In genomic region chr8:10740837-10741236, GRCm38 (mm10) we compare ENCODE assay signal across 20 mouse cellular contexts.
A peak's percentile ranks its signal among the peaks of the same experiment; 100 is the strongest.
DNase-seq lines count a peak whose midpoint lies in the region; ATAC-seq lines count a peak whose summit lies in the region.
"Had no signal": no experiment of that assay in that cellular context is flagged by ENCODE, and none has a peak within 500 bp of the region (broad histone marks: within the 10 kb centered on the region; RNA-seq: fewer than 3 reads in every experiment).

No protein-coding gene starts in this region.

- no peak overlapping the region for H3K9ac ChIP-seq in hindbrain, embryonic 14.5 days
- H3K9ac ChIP-seq in heart, embryonic 11.5 days (ENCODE audit: low read depth, low read length) = no peak overlapping the region
- H3K9ac ChIP-seq: embryonic facial prominence, embryonic 13.5 days; heart, embryonic 13.5 days; hindbrain, embryonic 13.5 days had no signal

- no peaks in the 10 kb centered on the region for H3K27me3 ChIP-seq in hindbrain, embryonic 10.5 days (ENCODE audit: insufficient read depth, poor library complexity, severe bottlenecking)
- H3K27me3 ChIP-seq in hindbrain, embryonic 14.5 days (ENCODE audit: control insufficient read depth, insufficient read depth, low read length) = no peaks in the 10 kb centered on the region
- H3K27me3 ChIP-seq in heart, embryonic 11.5 days (ENCODE audit: control insufficient read depth, insufficient read depth, low read length) = no peaks in the 10 kb centered on the region
- H3K27me3 ChIP-seq: embryonic facial prominence, embryonic 13.5 days; hindbrain, embryonic 13.5 days had no signal

- no peaks in the 10 kb centered on the region for H3K9me3 ChIP-seq in hindbrain, embryonic 10.5 days
- no peaks in the 10 kb centered on the region for H3K9me3 ChIP-seq in hindbrain, embryonic 14.5 days (ENCODE audit: control insufficient read depth, low read length)
- H3K9me3 ChIP-seq in heart, embryonic 11.5 days (replicated peaks; ENCODE audit: control insufficient read depth, low read length) = no peaks in the 10 kb centered on the region
- H3K9me3 ChIP-seq: embryonic facial prominence, embryonic 13.5 days; G1E; heart, embryonic 13.5 days; hindbrain, embryonic 13.5 days had no signal

- ATAC-seq in hindbrain, embryonic 14.5 days (ENCODE audit: low FRiP score) = no peak
- peak; percentile 46 to 74; a peak in 3 of 4 replicates for ATAC-seq in hematopoietic stem cell, adult 5-6 weeks (replicated peaks in 1 of 2; ENCODE audit: insufficient read depth in 1 of 2, low FRiP score in 2 of 2, low TSS enrichment in 1 of 2, low read depth in 1 of 2, poor library complexity in 2 of 2, severe bottlenecking in 2 of 2)
- ATAC-seq in heart, embryonic 11.5 days (replicated peaks; ENCODE audit: insufficient number of reproducible peaks, low FRiP score, low TSS enrichment) = no peak
- ATAC-seq: CD4-positive, CD25-positive, alpha-beta regulatory T cell, adult 4 months; forebrain, embryonic 14.5 days; intestine, embryonic 16.5 days had no signal

- WGBS in hindbrain, embryonic 10.5 days = 95% methylated on average over 3 of the region's 3 CpGs
- WGBS in hindbrain, embryonic 14.5 days = 98% methylated on average over 3 of the region's 3 CpGs
- 95% methylated on average over 3 of the region's 3 CpGs for WGBS in heart, embryonic 11.5 days (ENCODE audit: insufficient replicate concordance)

- H3K27ac ChIP-seq in hindbrain, embryonic 10.5 days = peak overlapping the region; percentile 36
- H3K27ac ChIP-seq in hindbrain, embryonic 14.5 days = no peak overlapping the region
- no peak overlapping the region for H3K27ac ChIP-seq in heart, embryonic 11.5 days (ENCODE audit: low read depth, low read length)
- H3K27ac ChIP-seq: embryonic facial prominence, embryonic 13.5 days; heart, embryonic 13.5 days; hindbrain, embryonic 13.5 days had no signal

- H3K4me2 ChIP-seq in hindbrain, embryonic 14.5 days (replicated peaks) = no peak overlapping the region
- no peak overlapping the region for H3K4me2 ChIP-seq in heart, embryonic 11.5 days
- H3K4me2 ChIP-seq: embryonic facial prominence, embryonic 13.5 days; heart, embryonic 13.5 days; hindbrain, embryonic 13.5 days had no signal

- H3K4me1 ChIP-seq in hindbrain, embryonic 10.5 days (replicated peaks) = peaks cover 44% of the 10 kb centered on the region
- peaks cover 7% of the 10 kb centered on the region; the same call in 1 of the 2 replicates for H3K4me1 ChIP-seq in hindbrain, embryonic 14.5 days (replicated peaks; ENCODE audit: control insufficient read depth, insufficient read depth, low read length)
- H3K4me1 ChIP-seq in heart, embryonic 11.5 days (ENCODE audit: control insufficient read depth, insufficient read depth, low read length) = no peaks in the 10 kb centered on the region; the same call in 1 of the 2 replicates
- H3K4me1 ChIP-seq: embryonic facial prominence, embryonic 13.5 days; heart, embryonic 13.5 days had no signal

- no peak for DNase-seq in hindbrain, embryonic 10.5 days (ENCODE audit: low spot score)
- no peak for DNase-seq in hindbrain, embryonic 14.5 days (ENCODE audit: low spot score)
- DNase-seq in 416B (ENCODE audit: low read depth) = peak; percentile 72
- DNase-seq in frontal cortex, postnatal 25 days (ENCODE audit: low spot score in 2 of 2) = no peak
- DNase-seq: adrenal gland, postnatal 10 days; B cell, adult 2 months; cerebellum, adult 11 months; cerebellum, adult 8-10 months; cerebellum, postnatal 25 days; gastrocnemius, postnatal 36 days; heart, postnatal 36 days had no signal

- H3K4me3 ChIP-seq in hindbrain, embryonic 10.5 days = no peak overlapping the region
- no peak overlapping the region for H3K4me3 ChIP-seq in hindbrain, embryonic 14.5 days (replicated peaks; ENCODE audit: low read length)
- H3K4me3 ChIP-seq in heart, embryonic 11.5 days (ENCODE audit: low read depth, low read length) = no peak overlapping the region
- H3K4me3 ChIP-seq: embryonic facial prominence, embryonic 13.5 days; heart, embryonic 13.5 days; hindbrain, embryonic 13.5 days had no signal

- no peaks in the 10 kb centered on the region for H3K36me3 ChIP-seq in hindbrain, embryonic 10.5 days
- no peaks in the 10 kb centered on the region for H3K36me3 ChIP-seq in hindbrain, embryonic 14.5 days (replicated peaks; ENCODE audit: control insufficient read depth, insufficient read depth)
- no peaks in the 10 kb centered on the region for H3K36me3 ChIP-seq in heart, embryonic 11.5 days (ENCODE audit: control insufficient read depth, insufficient read depth, low read length)
- H3K36me3 ChIP-seq: embryonic facial prominence, embryonic 13.5 days; G1E; heart, embryonic 13.5 days; hindbrain, embryonic 13.5 days had no signal

Comparison
In these comparisons a context has a peak if more than half of its experiments do, and no peak if none do; other contexts are left out.
1. ATAC-seq: peak in hematopoietic stem cell, adult 5-6 weeks (2 of 2); none in hindbrain, embryonic 14.5 days (single experiment) and heart, embryonic 11.5 days (single experiment).